Mouse (Mus musculus) bone marrow macrophage, adult 2 months (primary cell): ENCODE results near the gene Wfdc6a. TPM values are rescaled to one million over a fixed set of nuclear protein-coding genes. Genes with fewer than 3 reads are reported as not detected.

Experiments used
- H3K27ac ChIP-seq: 2 replicates; pipeline ENCODE4 v1.5.1; 2012; ENCODE audit warnings: low read depth, low read length; ENCODE audit not compliant: insufficient read depth
- H3K4me1 ChIP-seq: 2 replicates; pipeline ENCODE4 v1.6.1; 2012; ENCODE audit warnings: low read length; ENCODE audit not compliant: control insufficient read depth, insufficient read depth
- H3K4me3 ChIP-seq: 2 replicates; pipeline ENCODE4 v1.5.1; 2012; ENCODE audit warnings: mild to moderate bottlenecking, low read length, moderate library complexity; ENCODE audit not compliant: insufficient read depth
- CTCF ChIP-seq: IDR thresholded peaks from 2 replicates; pipeline ENCODE4 v1.5.1; 2012; ENCODE audit warnings: low read depth, mild to moderate bottlenecking, low read length, moderate library complexity
- POLR2A ChIP-seq: IDR thresholded peaks from 2 replicates; pipeline ENCODE4 v1.6.1; 2012; ENCODE audit warnings: mild to moderate bottlenecking, low read depth, low read length, borderline replicate concordance
- polyA plus RNA-seq: library from polyadenylated mRNA; stranded (reverse); fragments of >200 nt; gene quantifications from 2 replicates; pipeline ENCODE4 v1.2.4, GENCODE M21; 2012; ENCODE audit not compliant: missing spikeins, insufficient read depth, insufficient read length

Wfdc6a gene
- polyA plus RNA-seq, 1 experiment: not detected

DNA sequence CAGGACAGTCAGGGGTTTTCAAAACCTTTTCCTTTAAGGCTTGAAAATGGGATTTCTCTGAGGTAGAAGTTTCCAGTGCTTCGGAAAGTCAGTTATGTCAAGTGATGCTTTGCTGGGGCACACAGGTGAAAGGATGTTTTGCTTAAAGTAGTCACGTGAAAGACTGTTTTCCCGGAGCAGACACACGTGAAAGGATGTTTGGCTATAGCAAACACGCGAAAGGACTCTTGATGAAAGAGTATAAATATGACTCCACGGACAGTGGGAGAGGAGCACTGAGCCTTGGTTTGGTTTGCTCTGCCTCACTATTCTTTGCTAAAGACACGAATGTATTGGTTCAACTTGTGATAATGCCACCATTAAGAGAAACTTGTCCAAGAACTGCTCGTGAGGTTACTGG lies 33.7 kb downstream of the Wfdc6a start:
- TF ChIP-seq POLR2A (no peak), CTCF (no peak)
- H3K4me1 ChIP-seq: no peaks in the 10 kb centered on the region
- no peak overlapping the region for H3K4me3 ChIP-seq
- H3K27ac ChIP-seq: no peak overlapping the region

DNA sequence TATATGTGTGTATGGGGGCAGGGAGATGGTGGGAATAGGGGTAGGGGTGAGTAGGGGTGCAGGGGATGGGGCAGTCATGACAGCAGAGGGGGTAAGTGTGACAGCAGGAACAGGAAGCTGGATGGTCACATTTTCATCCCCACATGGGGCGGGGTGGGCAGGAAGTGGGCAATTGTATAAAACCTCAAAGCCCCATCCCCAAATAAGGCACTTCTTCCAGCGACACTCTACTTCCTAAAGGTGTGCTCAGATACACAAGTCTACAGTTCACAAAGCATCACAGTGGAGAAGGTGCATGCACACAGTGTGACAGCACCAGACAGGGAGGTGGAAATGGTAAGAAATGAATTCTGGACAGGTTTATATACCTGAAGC lies 34.4 kb downstream of the Wfdc6a start:
- Histone ChIP-seq H3K27ac (no peak overlapping the region), H3K4me1 (no peaks in the 10 kb centered on the region), H3K4me3 (no peak overlapping the region)
- TF ChIP-seq CTCF (no peak), POLR2A (no peak)

GRCm38 (mm10) chr2:164549963-164550894 lies 35.0 kb downstream of the Wfdc6a start:
- Histone ChIP-seq H3K27ac (no peak overlapping the region), H3K4me1 (no peaks in the 10 kb centered on the region), H3K4me3 (no peak overlapping the region)
- TF ChIP-seq CTCF (no peak), POLR2A (no peak)

GRCm38 (mm10) chr2:164549338-164549737 lies 35.9 kb downstream of the Wfdc6a start:
- no peaks in the 10 kb centered on the region for H3K4me1 ChIP-seq
- H3K27ac ChIP-seq: no peak overlapping the region
- no peak overlapping the region for H3K4me3 ChIP-seq
- TF ChIP-seq POLR2A (no peak), CTCF (no peak)

GRCm38 (mm10) chr2:164544454-164545097 lies 40.7 kb downstream of the Wfdc6a start:
- TF ChIP-seq POLR2A (no peak), CTCF (no peak)
- no peak overlapping the region for H3K4me3 ChIP-seq
- H3K27ac ChIP-seq: no peak overlapping the region
- H3K4me1 ChIP-seq: no peaks in the 10 kb centered on the region

- Histone ChIP-seq H3K4me3 (no peak overlapping the region), H3K4me1 (no peaks in the 10 kb centered on the region), H3K27ac (no peak overlapping the region)
- TF ChIP-seq CTCF: no peak
- no peak for TF ChIP-seq POLR2A
Measured at GRCm38 (mm10) chr2:164543745-164544144, 41.5 kb downstream of the Wfdc6a start.

DNA sequence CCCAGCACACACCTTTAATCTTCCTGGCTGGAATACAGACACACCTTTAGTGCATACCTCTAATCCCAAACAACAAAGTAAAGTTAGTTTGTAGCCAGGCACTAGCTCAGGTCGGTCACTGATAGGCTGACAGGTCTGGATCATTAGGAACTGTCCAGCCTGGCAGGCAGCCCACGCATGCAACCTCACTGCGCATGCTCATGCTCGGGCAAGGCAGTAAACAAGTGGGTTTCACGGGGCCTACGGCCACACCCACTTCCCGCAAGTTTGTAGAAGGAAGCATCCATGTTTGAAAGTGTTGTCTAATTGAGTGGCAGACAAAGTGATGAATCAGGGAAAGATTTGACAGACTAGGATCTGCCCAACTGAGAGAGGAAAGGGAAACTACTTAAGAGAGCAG lies 42.6 kb downstream of the Wfdc6a start:
- no peaks in the 10 kb centered on the region for H3K4me1 ChIP-seq
- no peak for TF ChIP-seq CTCF
- TF ChIP-seq POLR2A: no peak
- no peak overlapping the region for H3K27ac ChIP-seq

GRCm38 (mm10) chr2:164542132-164542531 lies 43.1 kb downstream of the Wfdc6a start:
- Histone ChIP-seq H3K4me1 (no peaks in the 10 kb centered on the region), H3K27ac (no peak overlapping the region), H3K4me3 (no peak overlapping the region)
- no peak for TF ChIP-seq CTCF
- TF ChIP-seq POLR2A: no peak

More for the DNA sequence above, 42.6 kb downstream of the Wfdc6a start:
- no peak overlapping the region for H3K4me3 ChIP-seq

GRCm38 (mm10) chr2:164540652-164541427 lies 44.4 kb downstream of the Wfdc6a start:
- H3K4me3 ChIP-seq: no peak overlapping the region
- H3K27ac ChIP-seq: no peak overlapping the region
- no peaks in the 10 kb centered on the region for H3K4me1 ChIP-seq
- TF ChIP-seq CTCF (no peak), POLR2A (no peak)
